Mouse (Mus musculus) E14TG2a.4 (cell line): ENCODE results near the gene Vkorc1.

Experiments used
- CTCF ChIP-seq: conservative IDR thresholded peaks from 2 replicates; pipeline ENCODE4 v1.5.1; 2014; ENCODE audit warnings: low read length
- NANOG ChIP-seq: IDR thresholded peaks from 2 replicates; pipeline ENCODE4 v1.6.1; 2014; ENCODE audit warnings: borderline replicate concordance, low read length, mixed read lengths
- POU5F1 ChIP-seq: IDR thresholded peaks from 2 replicates; pipeline ENCODE4 v1.6.1; 2014; ENCODE audit warnings: low read length, borderline replicate concordance

DNA sequence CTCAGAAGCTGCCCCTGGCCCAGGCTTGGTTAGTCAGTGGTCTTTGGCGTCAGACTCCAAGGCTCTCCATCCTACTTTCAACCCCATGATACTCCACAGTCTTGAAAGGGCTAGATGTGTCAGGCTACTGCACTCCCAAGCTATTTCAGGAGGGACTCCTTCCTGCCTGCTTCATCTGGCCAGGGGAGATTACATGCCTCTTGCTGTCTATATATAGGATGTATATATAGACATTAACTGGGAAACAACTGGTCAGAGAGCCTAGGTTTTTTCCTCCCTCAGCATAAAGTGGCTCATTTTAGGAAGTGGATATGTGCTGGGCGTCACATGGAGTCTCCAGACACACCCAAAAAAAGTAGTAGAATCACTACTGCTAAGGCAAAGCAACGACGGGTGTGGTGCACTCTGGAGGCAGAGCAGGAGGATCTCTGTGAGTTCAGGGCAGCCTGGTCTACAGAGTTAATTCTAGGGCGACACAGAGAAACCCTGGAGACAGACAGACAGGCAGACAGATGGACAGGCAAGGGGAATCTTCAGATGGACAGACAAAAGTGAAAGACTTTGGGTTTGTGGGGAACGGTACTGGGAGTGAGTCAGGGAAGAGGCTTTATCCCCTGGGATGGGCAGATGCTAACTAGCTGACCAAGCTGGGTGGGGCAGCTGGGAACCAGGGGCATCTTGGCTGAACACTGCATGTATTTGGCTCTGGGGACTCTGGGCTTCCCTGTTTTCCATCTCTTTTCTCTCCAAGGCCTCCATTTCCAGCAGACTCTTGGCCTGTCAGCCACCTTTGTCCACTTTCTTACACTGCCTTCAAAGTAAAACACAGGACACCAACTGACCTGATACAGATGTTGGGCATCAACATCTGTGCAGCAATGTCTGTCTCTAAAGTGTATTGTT, 45.2 kb downstream of the Vkorc1 start:
- TF ChIP-seq CTCF, result no peak
- TF ChIP-seq POU5F1, result no peak
- no peak for TF ChIP-seq NANOG
